Mouse (Mus musculus): ENCODE measurements at regions not wholly inside any gene's neighbourhood (a gene's known extent, or its start where the extent isn't known, plus 50 kb on each side); places are given as distances from the start of the nearest gene placed in this dataset.

DNA sequence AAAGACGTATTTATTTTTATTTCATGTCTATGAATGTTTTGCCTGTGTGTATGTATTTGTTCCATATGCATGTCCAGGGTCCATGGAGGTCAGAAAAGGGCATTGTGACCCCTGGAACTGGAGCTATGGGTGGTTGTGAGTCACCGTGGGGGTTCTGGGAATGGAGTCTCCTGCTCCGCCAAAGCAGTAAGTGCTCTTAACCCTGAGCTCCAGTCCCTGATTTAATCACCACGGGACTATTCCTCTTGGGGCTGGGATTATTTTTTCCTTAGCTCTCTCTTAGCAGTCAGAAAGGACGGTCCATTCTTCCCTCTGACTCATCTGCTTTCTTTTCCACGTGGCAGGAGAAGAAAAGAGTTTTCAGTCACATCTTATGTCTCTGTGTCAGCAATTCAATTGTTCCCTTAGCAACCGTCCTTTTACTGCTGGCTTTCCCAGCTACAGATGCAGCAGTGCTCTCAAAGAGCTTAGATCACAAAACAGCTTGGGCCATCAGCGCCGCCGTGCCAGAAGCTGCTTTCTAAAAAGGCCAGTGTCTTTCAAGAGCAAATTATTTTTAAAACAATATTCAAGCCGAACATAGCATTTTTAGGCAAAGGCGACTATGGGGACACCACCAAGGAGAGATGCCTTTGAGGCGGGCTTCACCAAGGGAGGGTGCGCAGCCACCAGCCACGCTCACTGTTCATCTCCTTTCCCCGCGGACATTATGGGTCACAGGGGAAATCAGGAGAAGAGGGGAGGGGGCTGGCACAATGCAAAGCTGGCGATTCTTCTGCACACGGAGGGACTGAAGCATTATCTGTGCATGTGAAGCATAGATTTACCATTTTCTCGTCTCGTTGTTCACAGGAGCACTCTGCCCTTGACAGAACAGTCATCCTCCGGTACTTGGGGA lies 110.8 kb downstream of the Map3k7 start:
- ATAC-seq (ENCODE audit: insufficient read depth, low FRiP score, low read depth), result no peak
- H3K9me3 ChIP-seq, result no peaks in the 10 kb centered on the region
- H3K4me3 ChIP-seq (replicated peaks), result no peak overlapping the region
- no peak overlapping the region for H3K9ac ChIP-seq
- peak overlapping the region; percentile 36 for H3K4me2 ChIP-seq
- H3K36me3 ChIP-seq, result no peaks in the 10 kb centered on the region
- H3K27me3 ChIP-seq (replicated peaks), result no peaks in the 10 kb centered on the region
- H3K27ac ChIP-seq, result no peak overlapping the region
- H3K4me1 ChIP-seq, result 0 out of 2 replicates have a peak, but pooled peaks cover 3% of the 10 kb centered on the region
- 28% methylated on average over 22 of the region's 22 CpGs for WGBS

DNA sequence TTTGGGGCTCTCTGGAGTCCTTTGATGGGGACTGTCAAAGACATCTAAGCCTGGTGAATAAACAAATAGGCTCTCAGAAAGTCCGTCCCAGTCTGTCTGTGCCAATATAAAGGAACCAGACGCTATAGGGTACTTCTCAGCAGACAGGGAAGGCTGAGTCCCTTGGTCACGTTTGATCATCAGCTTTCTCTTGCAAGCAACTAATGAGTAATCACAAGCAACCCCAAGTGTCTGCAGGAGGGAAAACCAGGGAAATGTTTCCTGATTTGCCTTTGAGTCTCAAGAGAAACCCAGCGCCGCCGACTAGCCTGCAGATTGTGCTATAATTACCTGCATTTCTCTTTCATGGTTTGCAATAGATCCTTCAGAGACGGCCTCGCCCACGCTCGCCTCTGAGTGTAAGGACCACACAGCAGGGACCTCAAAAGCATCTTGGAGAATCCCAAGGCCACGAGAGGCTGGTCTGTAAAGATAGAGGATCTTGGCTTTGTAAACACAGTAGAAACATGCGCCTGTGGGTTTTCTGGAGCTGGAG lies 112.6 kb downstream of the Map3k7 start:
- Histone ChIP-seq H3K4me1 (0 out of 2 replicates have a peak, but pooled peaks cover 3% of the 10 kb centered on the region), H3K9me3 (no peaks in the 10 kb centered on the region), H3K27me3 (replicated peaks) (no peaks in the 10 kb centered on the region), H3K9ac (no peak overlapping the region), H3K4me2 (no peak overlapping the region), H3K27ac (no peak overlapping the region), H3K4me3 (replicated peaks) (no peak overlapping the region), H3K36me3 (no peaks in the 10 kb centered on the region)
- ATAC-seq (ENCODE audit: insufficient read depth, low FRiP score, low read depth), result no peak
- WGBS, result 59% methylated on average over 12 of the region's 12 CpGs

DNA sequence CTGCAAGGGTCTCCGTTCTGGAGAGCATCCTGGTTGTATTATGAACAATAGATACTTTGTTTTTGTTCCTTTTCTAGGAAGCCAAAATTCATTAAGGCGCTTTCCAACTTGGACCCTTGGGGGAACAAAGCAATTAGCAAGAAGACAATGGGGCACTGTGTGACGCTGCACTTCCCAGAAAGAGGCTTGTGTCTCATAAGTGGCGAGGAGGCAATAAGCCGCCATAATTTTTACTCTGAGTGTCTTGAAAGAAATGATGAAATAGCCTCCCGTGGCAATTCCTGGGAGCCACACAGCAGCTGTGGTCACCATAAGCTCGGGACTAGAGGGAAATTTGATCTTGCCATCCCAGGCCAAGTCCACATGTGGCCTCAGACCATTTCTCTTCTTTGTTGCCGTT lies 119.6 kb downstream of the Map3k7 start:
- no peak overlapping the region for H3K4me3 ChIP-seq (replicated peaks)
- no peaks in the 10 kb centered on the region for H3K27me3 ChIP-seq (replicated peaks)
- no peak overlapping the region for H3K4me2 ChIP-seq
- no peak overlapping the region for H3K27ac ChIP-seq
- H3K9ac ChIP-seq, result no peak overlapping the region
- WGBS, result 70% methylated on average over 8 of the region's 8 CpGs
- no peaks in the 10 kb centered on the region for H3K9me3 ChIP-seq
- ATAC-seq (ENCODE audit: insufficient read depth, low FRiP score, low read depth), result no peak
- H3K36me3 ChIP-seq, result no peaks in the 10 kb centered on the region
- H3K4me1 ChIP-seq, result no peaks in the 10 kb centered on the region

DNA sequence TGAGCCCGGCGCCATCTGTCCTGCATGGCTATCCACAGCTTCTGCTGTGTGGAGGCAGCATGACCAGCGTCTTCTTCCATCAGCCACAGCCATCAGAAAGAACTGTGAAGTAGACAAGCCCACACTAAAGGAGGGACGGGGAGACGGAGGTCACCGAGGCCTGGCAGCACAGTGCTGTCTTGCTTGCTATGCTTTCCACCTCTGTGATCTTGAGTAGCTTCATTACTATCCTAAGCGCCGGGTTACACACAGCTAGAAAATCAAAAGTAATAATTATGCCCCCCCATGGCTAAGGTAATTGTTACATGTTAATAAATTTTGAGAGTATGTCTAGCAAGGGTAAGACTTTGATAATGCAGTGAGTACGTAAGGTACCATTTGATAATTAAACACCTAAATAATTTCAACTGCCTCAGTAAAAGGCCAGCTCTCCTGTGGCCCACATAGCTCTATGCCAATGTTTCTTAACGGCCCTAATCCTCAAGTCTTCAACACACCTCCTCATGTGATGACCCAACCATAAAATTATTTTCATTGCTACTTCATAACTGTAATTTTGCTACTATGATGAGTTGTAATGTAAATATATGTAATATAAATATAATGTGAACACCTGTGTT lies 120.5 kb downstream of the Map3k7 start:
- Histone ChIP-seq H3K4me2 (no peak overlapping the region), H3K27me3 (replicated peaks) (no peaks in the 10 kb centered on the region), H3K9ac (no peak overlapping the region), H3K4me3 (replicated peaks) (no peak overlapping the region), H3K4me1 (no peaks in the 10 kb centered on the region), H3K9me3 (no peaks in the 10 kb centered on the region), H3K27ac (no peak overlapping the region), H3K36me3 (no peaks in the 10 kb centered on the region)
- ATAC-seq (ENCODE audit: insufficient read depth, low FRiP score, low read depth), result no peak
- 87% methylated on average over 10 of the region's 10 CpGs for WGBS

DNA sequence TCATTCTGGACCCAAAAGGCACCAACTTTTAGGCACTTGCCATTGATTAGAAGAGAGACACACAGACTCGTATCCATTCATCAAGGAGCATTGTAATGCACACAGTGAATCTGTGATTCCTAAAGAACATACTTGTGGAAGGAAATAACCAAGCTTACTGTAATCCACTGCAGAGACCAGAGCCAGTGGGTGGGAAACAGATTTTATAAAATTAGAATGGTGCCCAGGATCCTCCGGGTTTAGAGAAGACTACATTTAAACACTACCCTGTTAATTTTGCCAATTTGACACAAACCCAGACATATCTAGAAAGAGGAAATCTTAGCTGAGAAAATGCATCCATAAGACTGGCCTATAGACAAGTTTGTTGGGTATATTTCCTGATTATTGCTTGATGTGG lies 121.1 kb downstream of the Map3k7 start:
- Histone ChIP-seq H3K4me3 (replicated peaks) (no peak overlapping the region), H3K27me3 (replicated peaks) (no peaks in the 10 kb centered on the region), H3K9ac (no peak overlapping the region), H3K4me2 (no peak overlapping the region), H3K9me3 (no peaks in the 10 kb centered on the region), H3K27ac (no peak overlapping the region), H3K4me1 (no peaks in the 10 kb centered on the region), H3K36me3 (no peaks in the 10 kb centered on the region)
- ATAC-seq (ENCODE audit: insufficient read depth, low FRiP score, low read depth), result no peak
- 94% methylated on average over 2 of the region's 2 CpGs for WGBS

DNA sequence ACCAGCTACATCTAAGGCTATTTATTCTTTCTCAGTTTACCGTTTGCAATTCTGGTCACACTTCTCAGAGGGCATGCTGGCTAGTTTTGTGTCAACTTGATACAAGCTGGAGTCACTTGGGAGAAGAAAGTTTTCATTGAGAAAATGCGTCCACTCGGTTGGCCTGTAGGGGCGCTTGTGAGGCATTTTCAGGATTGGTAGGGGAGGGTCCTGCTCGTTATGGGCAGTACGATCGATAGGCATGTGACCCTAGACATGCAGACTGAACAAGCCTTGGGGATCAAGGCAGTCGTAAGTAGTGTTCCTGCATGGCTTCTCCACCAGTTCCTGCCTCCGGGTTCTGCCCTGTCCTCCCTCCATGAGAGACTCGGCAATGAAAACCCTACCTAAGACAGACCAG lies 127.2 kb downstream of the Map3k7 start:
- no peaks in the 10 kb centered on the region for H3K36me3 ChIP-seq
- H3K4me3 ChIP-seq (replicated peaks), result no peak overlapping the region
- no peaks in the 10 kb centered on the region for H3K9me3 ChIP-seq
- H3K4me1 ChIP-seq, result no peaks in the 10 kb centered on the region
- H3K4me2 ChIP-seq, result no peak overlapping the region
- no peak for ATAC-seq (ENCODE audit: insufficient read depth, low FRiP score, low read depth)
- 85% methylated on average over 10 of the region's 10 CpGs for WGBS
- no peak overlapping the region for H3K27ac ChIP-seq
- H3K9ac ChIP-seq, result no peak overlapping the region
- no peaks in the 10 kb centered on the region for H3K27me3 ChIP-seq (replicated peaks)

DNA sequence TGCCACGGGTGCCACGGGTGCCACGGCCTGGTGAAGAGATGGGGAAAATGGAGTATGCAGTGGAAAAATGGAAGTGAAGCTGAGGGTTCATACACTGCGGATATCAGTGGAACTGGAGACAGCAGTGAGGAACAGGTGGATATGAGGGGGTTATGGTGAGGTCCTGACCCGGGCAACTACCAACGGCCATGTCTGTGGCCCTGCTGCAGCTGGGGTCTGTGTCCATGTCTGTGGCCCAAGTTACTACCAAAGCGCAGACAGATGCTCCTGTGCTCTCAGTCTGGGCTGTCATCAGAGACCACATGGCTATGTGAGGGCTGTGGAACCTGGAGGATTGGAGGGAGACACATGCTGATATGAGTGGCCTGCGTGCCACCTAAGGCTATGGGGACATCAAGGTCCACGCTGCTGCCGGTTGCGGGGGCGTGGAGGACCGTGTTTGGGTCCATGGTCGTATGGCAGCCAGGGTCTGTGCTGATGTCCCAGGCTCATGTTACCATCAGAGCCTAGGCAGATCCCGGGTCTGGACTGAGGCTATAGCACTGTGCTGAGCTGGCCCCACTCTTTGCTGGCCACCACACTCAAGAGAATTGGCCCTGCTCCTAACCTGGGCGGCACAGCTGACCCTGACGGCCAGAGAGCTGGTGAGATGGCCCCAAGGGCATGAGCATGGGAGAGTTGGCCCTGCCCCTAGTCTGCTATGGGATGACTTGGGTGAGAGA lies 128.6 kb downstream of the Map3k7 start:
- Histone ChIP-seq H3K9ac (no peak overlapping the region), H3K4me1 (no peaks in the 10 kb centered on the region), H3K4me2 (no peak overlapping the region), H3K27ac (no peak overlapping the region), H3K27me3 (replicated peaks) (no peaks in the 10 kb centered on the region), H3K4me3 (replicated peaks) (no peak overlapping the region), H3K36me3 (no peaks in the 10 kb centered on the region), H3K9me3 (no peaks in the 10 kb centered on the region)
- ATAC-seq (ENCODE audit: insufficient read depth, low FRiP score, low read depth), result no peak; the same call in 1 of the 2 replicates
- WGBS, result 94% methylated on average over 17 of the region's 17 CpGs

DNA sequence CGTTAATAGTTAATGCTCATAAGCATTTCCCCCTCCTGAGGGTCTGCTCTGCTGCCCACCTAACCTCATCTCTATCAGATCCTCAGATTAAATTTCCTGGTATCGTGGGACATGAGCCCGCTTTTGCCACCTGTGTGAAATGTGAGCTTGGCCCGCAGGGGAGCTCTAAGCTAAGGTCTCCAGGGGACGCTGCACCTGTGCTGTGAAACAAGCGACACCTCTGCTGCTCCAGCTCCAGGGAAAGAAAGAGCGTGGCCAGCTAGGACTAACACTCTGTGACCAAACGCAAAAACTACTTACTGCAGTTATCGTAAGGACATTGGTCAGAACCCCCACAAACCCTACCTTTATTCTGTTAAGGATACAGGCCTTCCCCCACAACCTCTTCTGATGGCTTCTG lies 134.3 kb downstream of the Map3k7 start:
- Histone ChIP-seq H3K9me3 (no peaks in the 10 kb centered on the region), H3K27ac (no peak overlapping the region), H3K27me3 (replicated peaks) (no peaks in the 10 kb centered on the region), H3K4me1 (no peaks in the 10 kb centered on the region), H3K4me2 (no peak overlapping the region), H3K9ac (no peak overlapping the region), H3K4me3 (replicated peaks) (no peak overlapping the region), H3K36me3 (no peaks in the 10 kb centered on the region)
- ATAC-seq (ENCODE audit: insufficient read depth, low FRiP score, low read depth), result no peak
- 60% methylated on average over 9 of the region's 9 CpGs for WGBS

DNA sequence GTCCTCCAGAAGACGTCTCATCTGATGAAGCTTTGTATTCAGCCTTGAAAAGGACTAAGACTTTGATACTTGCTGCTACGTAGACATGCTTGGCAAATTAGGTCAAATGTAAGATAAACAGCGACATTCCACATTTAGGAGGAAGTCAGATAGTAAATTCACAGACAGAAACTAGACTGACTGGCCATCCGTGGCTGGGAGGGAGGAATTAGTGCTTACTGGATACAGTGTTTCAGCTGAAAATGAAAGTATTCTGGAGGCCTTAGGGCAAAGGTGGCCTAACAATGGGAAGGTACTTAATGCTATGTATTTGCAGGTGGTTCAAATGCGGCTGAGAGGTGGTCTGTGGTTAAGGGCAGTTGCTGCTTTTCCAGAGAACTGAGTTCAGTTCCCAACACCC lies 137.1 kb downstream of the Map3k7 start:
- no peak overlapping the region for H3K27ac ChIP-seq
- H3K4me2 ChIP-seq, result no peak overlapping the region

DNA sequence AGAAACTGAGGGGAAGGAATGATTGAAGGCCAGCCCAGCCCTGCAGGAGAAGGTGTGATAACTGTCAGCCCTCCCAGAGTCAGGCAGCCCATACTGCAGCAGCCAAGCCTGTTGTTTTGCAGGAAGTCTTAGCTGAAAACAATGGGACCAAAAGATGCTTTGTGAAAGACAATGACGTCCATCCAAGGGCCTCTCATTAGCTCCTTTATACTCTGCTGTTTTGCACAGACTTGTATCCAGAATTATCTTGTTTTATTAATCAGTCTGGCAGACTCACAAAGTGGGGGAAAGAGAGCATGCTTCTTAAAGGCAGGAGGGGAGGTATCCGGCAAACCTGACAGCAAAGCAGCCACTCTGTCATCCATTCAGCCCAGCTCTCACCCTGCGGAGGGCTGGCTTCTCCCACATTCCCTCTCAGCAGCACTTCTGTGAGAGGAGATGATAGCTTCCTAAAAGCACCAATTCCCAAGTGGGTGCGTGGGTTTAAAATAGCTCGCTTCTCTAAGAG lies 131.9 kb upstream of the Bach2 start:
- Histone ChIP-seq H3K27ac (no peak overlapping the region), H3K36me3 (no peaks in the 10 kb centered on the region), H3K9me3 (no peaks in the 10 kb centered on the region), H3K4me1 (no peaks in the 10 kb centered on the region), H3K9ac (no peak overlapping the region), H3K27me3 (replicated peaks) (no peaks in the 10 kb centered on the region), H3K4me2 (no peak overlapping the region), H3K4me3 (replicated peaks) (no peak overlapping the region)
- no peak for ATAC-seq (ENCODE audit: insufficient read depth, low FRiP score, low read depth)
- 30% methylated on average over 5 of the region's 5 CpGs for WGBS

More for the DNA sequence above, 137.1 kb downstream of the Map3k7 start:
- Histone ChIP-seq H3K9me3 (no peaks in the 10 kb centered on the region), H3K4me3 (replicated peaks) (no peak overlapping the region), H3K27me3 (replicated peaks) (no peaks in the 10 kb centered on the region), H3K36me3 (no peaks in the 10 kb centered on the region), H3K9ac (no peak overlapping the region), H3K4me1 (no peaks in the 10 kb centered on the region)
- WGBS, result 30% methylated on average over 5 of the region's 5 CpGs
- ATAC-seq (ENCODE audit: insufficient read depth, low FRiP score, low read depth), result 0 out of 2 replicates have a peak, but pooled peaks have one; percentile 27

DNA sequence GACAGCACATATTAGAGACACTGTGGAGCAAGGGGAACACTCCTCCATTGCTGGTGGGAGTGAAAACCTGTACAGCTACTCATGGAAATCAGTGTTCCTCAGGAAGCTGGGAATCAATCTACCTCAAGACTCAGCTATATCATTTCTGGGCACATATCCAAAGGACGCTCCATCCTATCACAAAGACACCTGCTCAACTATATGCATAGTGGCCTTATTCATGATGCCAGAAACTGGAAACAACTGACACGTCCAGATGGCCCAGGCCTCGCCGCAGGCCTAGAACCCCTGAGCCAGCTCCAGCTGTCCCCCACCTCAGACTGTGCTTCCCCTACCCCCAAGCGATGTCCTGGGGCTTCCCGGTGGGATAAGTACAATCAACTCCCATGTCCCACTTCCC lies 116.3 kb upstream of the Bach2 start:
- H3K4me2 ChIP-seq, result no peak overlapping the region

More for the DNA sequence above, 116.3 kb upstream of the Bach2 start:
- Histone ChIP-seq H3K27me3 (replicated peaks) (no peaks in the 10 kb centered on the region), H3K4me1 (no peaks in the 10 kb centered on the region), H3K36me3 (no peaks in the 10 kb centered on the region), H3K9ac (no peak overlapping the region), H3K27ac (no peak overlapping the region), H3K4me3 (replicated peaks) (no peak overlapping the region), H3K9me3 (no peaks in the 10 kb centered on the region)
- WGBS, result 87% methylated on average over 6 of the region's 6 CpGs
- ATAC-seq (ENCODE audit: insufficient read depth, low FRiP score, low read depth), result no peak
